Mouse (Mus musculus) lung, adult 2 months (tissue): ENCODE results near the gene Il10. TPM values are rescaled to one million over a fixed set of nuclear protein-coding genes. Genes with fewer than 3 reads are reported as not detected.
A peak's percentile ranks its signal among the peaks of the same experiment; 100 is the strongest.

Experiments used
- DNase-seq: peaks from one replicate; pipeline ENCODE4 v3.0.0; 2022
- H3K4me1 ChIP-seq: fragments of 200-500 bp; 2 replicates; pipeline ENCODE4 v1.6.1; 2011; ENCODE audit warnings: low read length; ENCODE audit not compliant: control insufficient read depth, insufficient read depth
- H3K4me3 ChIP-seq: fragments of 200-500 bp; replicated peaks from 2 replicates; pipeline ENCODE3; 2011; ENCODE audit warnings: low read depth, mild to moderate bottlenecking, control low read depth, low read length; ENCODE audit errors: extremely low read depth
- CTCF ChIP-seq: fragments of 200-500 bp; IDR thresholded peaks from 2 replicates; pipeline ENCODE4 v1.5.1; 2011; ENCODE audit warnings: mild to moderate bottlenecking, low read length, control low read depth; ENCODE audit not compliant: insufficient read depth
- POLR2A ChIP-seq: fragments of 200-500 bp; IDR thresholded peaks from 2 replicates; pipeline ENCODE4 v1.6.1; 2011; ENCODE audit warnings: low read depth, mild to moderate bottlenecking, control low read depth, low read length, borderline replicate concordance; ENCODE audit errors: extremely low read depth
- WGBS: fragments of 180-500 bp; shearing (Covaris S2); methylation state at CpG from one replicate; pipeline ENCODE4 v1.1.7; 2018; 5-methylcytosine and 5-hydroxymethylcytosine counted together
- polyA plus RNA-seq: library from polyadenylated mRNA; depleted of rRNA; stranded (reverse); fragments of >200 nt; gene quantifications from 2 replicates; pipeline ENCODE4 v1.2.3, GENCODE M21; 2012; rRNA removed

Gene Il10
- 0.08 TPM in 1 of 2 replicates, not detected in the other for polyA plus RNA-seq

- no peak within 1 kb of the TSS for H3K4me3 ChIP-seq
- TF ChIP-seq CTCF (no peak), POLR2A (no peak)
- DNase-seq = no peak
- 54% methylated on average over 8 of the region's 8 CpGs for WGBS
- H3K4me1 ChIP-seq = no peaks in the 10 kb centered on the region
Measured at GRCm38 (mm10) chr1:131019492-131020098, at the start of gene Il10. Gene Il10 (plus strand): TSS chr1:131019845.

GRCm38 (mm10) chr1:130979455-130979854 lies 40.2 kb upstream of the Il10 start:
- 48% methylated on average over 1 of the region's 1 CpGs for WGBS
- DNase-seq = peak; percentile 17

GRCm38 (mm10) chr1:130984441-130984840 lies 35.2 kb upstream of the Il10 start:
- DNase-seq = no peak
- no peak for TF ChIP-seq CTCF
- no peak for TF ChIP-seq POLR2A

More at GRCm38 (mm10) chr1:130979455-130979854, 40.2 kb upstream of the Il10 start:
- TF ChIP-seq POLR2A (no peak), CTCF (peak; percentile 32; the same call in 1 of the 2 replicates)
- Histone ChIP-seq H3K4me1 (no peaks in the 10 kb centered on the region), H3K4me3 (no peak overlapping the region)

GRCm38 (mm10) chr1:130987001-130987400 lies 32.6 kb upstream of the Il10 start:
- H3K4me3 ChIP-seq = no peak overlapping the region
- DNase-seq = no peak
- H3K4me1 ChIP-seq = no peaks in the 10 kb centered on the region
- TF ChIP-seq POLR2A = no peak
- WGBS = 87% methylated on average over 5 of the region's 5 CpGs

More at GRCm38 (mm10) chr1:130984441-130984840, 35.2 kb upstream of the Il10 start:
- Histone ChIP-seq H3K4me1 (no peaks in the 10 kb centered on the region), H3K4me3 (no peak overlapping the region)
- whole genome bisulfite sequencing = 55% methylated on average over 7 of the region's 7 CpGs

- Histone ChIP-seq H3K4me3 (no peak overlapping the region), H3K4me1 (no peaks in the 10 kb centered on the region)
- no peak for DNase-seq
- no peak for TF ChIP-seq POLR2A
- 0 out of 2 replicates have a peak, but pooled peaks have one; percentile 9 for TF ChIP-seq CTCF
Measured at GRCm38 (mm10) chr1:130987418-130987817, 32.2 kb upstream of the Il10 start.

GRCm38 (mm10) chr1:130989331-130989730 lies 30.3 kb upstream of the Il10 start:
- TF ChIP-seq CTCF (no peak), POLR2A (no peak)
- DNase-seq = no peak
- Histone ChIP-seq H3K4me3 (no peak overlapping the region), H3K4me1 (no peaks in the 10 kb centered on the region)
- 58% methylated on average over 3 of the region's 3 CpGs for WGBS

GRCm38 (mm10) chr1:130990448-130990847 lies 29.2 kb upstream of the Il10 start:
- WGBS = 86% methylated on average over 1 of the region's 1 CpGs

GRCm38 (mm10) chr1:130993574-130994154 lies 26.0 kb upstream of the Il10 start:
- 76% methylated on average over 9 of the region's 9 CpGs for WGBS
- Histone ChIP-seq H3K4me3 (no peak overlapping the region), H3K4me1 (no peaks in the 10 kb centered on the region)
- no peak for DNase-seq
- TF ChIP-seq CTCF = no peak
- no peak for TF ChIP-seq POLR2A

More at GRCm38 (mm10) chr1:130990448-130990847, 29.2 kb upstream of the Il10 start:
- DNase-seq = no peak
- Histone ChIP-seq H3K4me3 (no peak overlapping the region), H3K4me1 (no peaks in the 10 kb centered on the region)
- no peak for TF ChIP-seq POLR2A
- no peak for TF ChIP-seq CTCF

GRCm38 (mm10) chr1:130995515-130995914 lies 24.1 kb upstream of the Il10 start:
- no peak for DNase-seq
- TF ChIP-seq POLR2A (no peak), CTCF (no peak)
- no peaks in the 10 kb centered on the region for H3K4me1 ChIP-seq
- no peak overlapping the region for H3K4me3 ChIP-seq
- WGBS = 19% methylated on average over 1 of the region's 1 CpGs

- no peaks in the 10 kb centered on the region for H3K4me1 ChIP-seq
- no peak for DNase-seq
- no peak for TF ChIP-seq CTCF
- TF ChIP-seq POLR2A = no peak
- WGBS = 82% methylated on average over 10 of the region's 10 CpGs
- H3K4me3 ChIP-seq = no peak overlapping the region
Measured at GRCm38 (mm10) chr1:130996356-130996755, 23.3 kb upstream of the Il10 start.
